ENCODE assay signal across 8 mouse cellular contexts in the genomic region with DNA sequence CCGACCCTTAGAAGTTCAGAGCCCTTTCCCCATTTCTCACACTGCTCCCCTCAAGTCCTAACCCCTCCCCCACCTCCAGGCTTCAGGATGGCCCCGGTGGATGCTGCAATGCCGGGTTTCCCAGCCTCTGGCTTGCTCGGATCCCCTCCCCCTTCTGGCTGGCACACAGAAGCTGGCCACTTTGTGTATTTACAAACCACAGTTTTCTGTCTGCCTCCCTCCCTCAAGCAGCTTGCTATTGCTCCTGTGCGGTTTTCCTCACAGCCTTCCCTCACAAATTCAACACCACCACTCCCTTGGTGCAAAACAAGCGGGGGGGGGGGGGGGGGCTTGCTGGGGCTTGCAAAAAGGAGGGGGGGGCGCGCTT.
A peak's percentile ranks its signal among the peaks of the same experiment; 100 is the strongest.
DNase-seq lines count a peak whose midpoint lies in the region; ATAC-seq and TF ChIP-seq lines count a peak whose summit lies in the region.

No protein-coding gene starts in this region.

- no peak overlapping the region for H3K4me3 ChIP-seq in kidney, postnatal 0 days (replicated peaks; ENCODE audit: low read depth, low read length)
- no peak overlapping the region for H3K4me3 ChIP-seq in forebrain, embryonic 14.5 days (ENCODE audit: low read depth, low read length)

- no peak overlapping the region for H3K27ac ChIP-seq in kidney, postnatal 0 days
- peak overlapping the region; percentile 72 for H3K27ac ChIP-seq in forebrain, embryonic 14.5 days (ENCODE audit: low read depth, low read length)

- no peak for ATAC-seq in kidney, postnatal 0 days (replicated peaks; ENCODE audit: low FRiP score, low read depth)
- ATAC-seq in forebrain, embryonic 14.5 days: peak; percentile 28

- no peaks in the 10 kb centered on the region for H3K36me3 ChIP-seq in kidney, postnatal 0 days (ENCODE audit: insufficient read depth, low read length)
- no peaks in the 10 kb centered on the region for H3K36me3 ChIP-seq in forebrain, embryonic 14.5 days (ENCODE audit: control insufficient read depth, insufficient read depth, low read length)

- H3K9me3 ChIP-seq in kidney, postnatal 0 days (replicated peaks; ENCODE audit: low read length): no peaks in the 10 kb centered on the region
- H3K9me3 ChIP-seq in forebrain, embryonic 14.5 days (replicated peaks; ENCODE audit: control insufficient read depth, low read length): no peaks in the 10 kb centered on the region

- no peaks in the 10 kb centered on the region for H3K27me3 ChIP-seq in kidney, postnatal 0 days (ENCODE audit: insufficient read depth, low read length)
- no peaks in the 10 kb centered on the region for H3K27me3 ChIP-seq in forebrain, embryonic 14.5 days (replicated peaks; ENCODE audit: control insufficient read depth, insufficient read depth, low read length)

- H3K4me2 ChIP-seq in kidney, postnatal 0 days (ENCODE audit: low read length): peak overlapping the region; percentile 40
- peak overlapping the region; percentile 42 for H3K4me2 ChIP-seq in forebrain, embryonic 14.5 days (ENCODE audit: low read length)

- WGBS in kidney, postnatal 0 days: 13% methylated on average over 7 of the region's 8 CpGs
- WGBS in forebrain, embryonic 14.5 days: 1% methylated on average over 7 of the region's 8 CpGs

- no peak for TF ChIP-seq CTCF in kidney, postnatal 0 days (IDR thresholded peaks at IDR 0.05; ENCODE audit: low read depth)

- H3K4me1 ChIP-seq in kidney, postnatal 0 days (replicated peaks; ENCODE audit: insufficient read depth, low read length): peaks cover 14% of the 10 kb centered on the region; the same call in 1 of the 2 replicates
- peaks cover 31% of the 10 kb centered on the region for H3K4me1 ChIP-seq in forebrain, embryonic 14.5 days (ENCODE audit: control insufficient read depth, insufficient read depth, low read length)

- DNase-seq in kidney, postnatal 0 days (ENCODE audit: low spot score): no peak
- no peak for DNase-seq in kidney, postnatal 14 days
- peak; percentile 77 for DNase-seq in forebrain, embryonic 14.5 days (ENCODE audit: low spot score)
- peak; percentile 23 for DNase-seq in liver
- peak; percentile 44 for DNase-seq in retina, embryonic 14.5 days (ENCODE audit: low spot score)
- DNase-seq in urinary bladder, adult 18-20 months (ENCODE audit: low spot score in 2 of 2): no peak
- no peak for DNase-seq in adrenal gland, postnatal 4 days (ENCODE audit: low spot score in 2 of 2)
- no peak for DNase-seq in kidney, postnatal 25 days

- no peak overlapping the region; the same call in 1 of the 2 replicates for H3K9ac ChIP-seq in kidney, postnatal 0 days (ENCODE audit: low read depth, low read length)
- H3K9ac ChIP-seq in forebrain, embryonic 14.5 days (ENCODE audit: low read length): peak overlapping the region; percentile 53

Comparison
In these comparisons a context has a peak if more than half of its experiments do, and no peak if none do; other contexts are left out.
1. DNase-seq: peak in forebrain, embryonic 14.5 days (single experiment), liver (single experiment) and retina, embryonic 14.5 days (single experiment); none in kidney, postnatal 0 days (single experiment), kidney, postnatal 14 days (single experiment), urinary bladder, adult 18-20 months (0 of 2), adrenal gland, postnatal 4 days (0 of 2) and kidney, postnatal 25 days (0 of 2).